Mouse (Mus musculus) MEL (cell line): Measurements from ENCODE around the gene Tmppe. TPM values are rescaled to one million over a fixed set of nuclear protein-coding genes. Genes with fewer than 3 reads are reported as not detected.

Experiments
- DNase-seq: peaks from one replicate; pipeline ENCODE4 v3.0.0; 2011; ENCODE audit warnings: low read depth, low spot score
- H3K27ac ChIP-seq: 2 replicates; pipeline ENCODE4 v1.5.1; 2012; ENCODE audit warnings: low read depth, mild to moderate bottlenecking, control low read depth, low read length, moderate library complexity; ENCODE audit not compliant: control insufficient read depth
- H3K27me3 ChIP-seq, 2 experiments: fragments of 150-350 bp in 1 of 2; sonication (generic) in 1 of 2; 2 replicates each; pipeline ENCODE4 v1.6.1; 2012; ENCODE audit warnings: low read length in 2 of 2, mild to moderate bottlenecking in 2 of 2, improper control_type of control experiment in 1 of 2, moderate library complexity in 1 of 2; ENCODE audit not compliant: insufficient read depth in 2 of 2, control insufficient read depth in 1 of 2
- H3K36me3 ChIP-seq, 2 experiments: 2 replicates each; pipeline ENCODE4 v1.6.1; 2012 to 2014; ENCODE audit warnings: low read length in 2 of 2, improper control_type of control experiment in 1 of 2, inconsistent platforms in 1 of 2, mild to moderate bottlenecking in 1 of 2; ENCODE audit not compliant: insufficient read depth in 2 of 2, control insufficient read depth in 1 of 2
- H3K4me1 ChIP-seq, 2 experiments: fragments of 150-350 bp in 1 of 2; sonication (generic) in 1 of 2; 2 replicates each; pipeline ENCODE4 v1.6.1; 2012; ENCODE audit warnings: low read length in 2 of 2, improper control_type of control experiment in 1 of 2, mild to moderate bottlenecking in 1 of 2; ENCODE audit not compliant: insufficient read depth in 2 of 2, control insufficient read depth in 1 of 2
- H3K4me3 ChIP-seq, 2 experiments: fragments of 150-350 bp in 1 of 2; sonication (generic) in 1 of 2; 2 replicates each; pipeline ENCODE4 v1.5.1; 2012; ENCODE audit warnings: low read depth in 2 of 2, low read length in 2 of 2, mild to moderate bottlenecking in 2 of 2, moderate library complexity in 2 of 2, control low read depth in 1 of 2, improper control_type of control experiment in 1 of 2; ENCODE audit not compliant: control insufficient read depth in 1 of 2, insufficient read depth in 1 of 2
- H3K79me2 ChIP-seq: 2 replicates; pipeline ENCODE4 v1.6.1; 2012; ENCODE audit warnings: mild to moderate bottlenecking, low read length, moderate library complexity; ENCODE audit not compliant: control insufficient read depth, poor library complexity, insufficient read depth
- H3K9ac ChIP-seq: 2 replicates; pipeline ENCODE4 v1.6.1; 2012; ENCODE audit warnings: low read depth, mild to moderate bottlenecking, control low read depth, low read length, moderate library complexity; ENCODE audit not compliant: control insufficient read depth, poor library complexity, severe bottlenecking
- H3K9me3 ChIP-seq: fragments of 150-350 bp; sonication (generic); replicated peaks from 2 replicates; pipeline ENCODE4 v1.6.1; 2012; ENCODE audit warnings: mild to moderate bottlenecking, low read length, improper control_type of control experiment, moderate library complexity; ENCODE audit not compliant: insufficient read depth
- CHD1 ChIP-seq: IDR thresholded peaks from 2 replicates; pipeline ENCODE4 v1.6.1; 2012; ENCODE audit warnings: low read depth, mild to moderate bottlenecking, inconsistent platforms, low read length, improper control_type of control experiment
- CHD2 ChIP-seq: IDR thresholded peaks from 2 replicates; pipeline ENCODE4 v1.6.1; 2011; ENCODE audit warnings: low read length, improper control_type of control experiment
- CTCF ChIP-seq, 3 experiments: IDR thresholded peaks in 2 of 3; conservative IDR thresholded peaks in 1 of 3; 2 replicates each; pipeline ENCODE4 v1.5.1; 2011 to 2012; ENCODE audit warnings: low read length in 3 of 3, low read depth in 2 of 3, mild to moderate bottlenecking in 2 of 3, improper control_type of control experiment in 1 of 3, inconsistent platforms in 1 of 3, mixed read lengths in 1 of 3, moderate library complexity in 1 of 3; ENCODE audit not compliant: control insufficient read depth in 1 of 3, insufficient read depth in 1 of 3, poor library complexity in 1 of 3, severe bottlenecking in 1 of 3
- E2F4 ChIP-seq: IDR thresholded peaks from 2 replicates; pipeline ENCODE4 v1.6.1; 2011; ENCODE audit warnings: low read depth, low read length, improper control_type of control experiment, borderline replicate concordance
- ELF1 ChIP-seq: IDR thresholded peaks from 2 replicates; pipeline ENCODE4 v1.6.1; 2014; ENCODE audit warnings: low read depth, mild to moderate bottlenecking, inconsistent platforms, low read length, improper control_type of control experiment, moderate library complexity
- GATA1 ChIP-seq: IDR thresholded peaks from 2 replicates; pipeline ENCODE4 v1.6.1; 2011; ENCODE audit warnings: low read depth, low read length, improper control_type of control experiment
- JUND ChIP-seq: IDR thresholded peaks from 2 replicates; pipeline ENCODE4 v1.6.1; 2011; ENCODE audit warnings: low read depth, mild to moderate bottlenecking, improper control_type of control experiment, low read length
- KAT2A ChIP-seq: conservative IDR thresholded peaks from 2 replicates; pipeline ENCODE4 v1.6.1; 2012; ENCODE audit warnings: low read depth, low read length, improper control_type of control experiment, inconsistent platforms
- MAFK ChIP-seq: IDR thresholded peaks from 2 replicates; pipeline ENCODE4 v1.6.1; 2011; ENCODE audit warnings: low read depth, mild to moderate bottlenecking, low read length, improper control_type of control experiment, borderline replicate concordance
- MAZ ChIP-seq: IDR thresholded peaks from 2 replicates; pipeline ENCODE4 v1.6.1; 2012; ENCODE audit warnings: low read depth, mild to moderate bottlenecking, inconsistent platforms, low read length, improper control_type of control experiment
- MXI1 ChIP-seq: IDR thresholded peaks from 2 replicates; pipeline ENCODE4 v1.6.1; 2011; ENCODE audit warnings: mild to moderate bottlenecking, low read depth, low read length, improper control_type of control experiment
- NELFE ChIP-seq: IDR thresholded peaks from 2 replicates; pipeline ENCODE4 v1.6.1; 2011; ENCODE audit warnings: low read depth, low read length, improper control_type of control experiment
- POLR2AphosphoS2 ChIP-seq: IDR thresholded peaks from 2 replicates; pipeline ENCODE4 v1.6.1; 2011; ENCODE audit warnings: low read length, improper control_type of control experiment
- POLR2AphosphoS5 ChIP-seq: IDR thresholded peaks from 2 replicates; pipeline ENCODE4 v1.6.1; 2012; ENCODE audit warnings: low read depth, borderline replicate concordance, mild to moderate bottlenecking, inconsistent platforms, low read length, moderate library complexity, mixed read lengths
- RAD21 ChIP-seq: IDR thresholded peaks from 2 replicates; pipeline ENCODE4 v1.6.1; 2011; ENCODE audit warnings: mild to moderate bottlenecking, low read depth, low read length, improper control_type of control experiment
- RCOR1 ChIP-seq: IDR thresholded peaks from 2 replicates; pipeline ENCODE4 v1.6.1; 2012; ENCODE audit warnings: low read depth, mild to moderate bottlenecking, inconsistent platforms, low read length, improper control_type of control experiment
- SIN3A ChIP-seq: IDR thresholded peaks from 2 replicates; pipeline ENCODE4 v1.6.1; 2012; ENCODE audit warnings: low read length, improper control_type of control experiment, inconsistent platforms
- TAL1 ChIP-seq: IDR thresholded peaks from 2 replicates; pipeline ENCODE4 v1.6.1; 2012; ENCODE audit warnings: mild to moderate bottlenecking, inconsistent platforms, low read length, moderate library complexity, mixed read lengths
- UBTF ChIP-seq: IDR thresholded peaks from 2 replicates; pipeline ENCODE4 v1.6.1; 2012; ENCODE audit warnings: low read depth, mild to moderate bottlenecking, inconsistent platforms, low read length, improper control_type of control experiment, moderate library complexity, borderline replicate concordance; ENCODE audit not compliant: insufficient read depth
- USF1 ChIP-seq: IDR thresholded peaks from 2 replicates; pipeline ENCODE4 v1.6.1; 2014; ENCODE audit warnings: low read depth, mild to moderate bottlenecking, inconsistent platforms, low read length, improper control_type of control experiment, moderate library complexity
- USF2 ChIP-seq, 2 experiments: IDR thresholded peaks; 2 replicates each; pipeline ENCODE4 v1.6.1; 2011 to 2012; ENCODE audit warnings: improper control_type of control experiment in 2 of 2, low read length in 2 of 2, borderline replicate concordance in 1 of 2, inconsistent platforms in 1 of 2, low read depth in 1 of 2, mild to moderate bottlenecking in 1 of 2; ENCODE audit not compliant: insufficient read depth in 1 of 2
- ZMIZ1 ChIP-seq: IDR thresholded peaks from 2 replicates; pipeline ENCODE4 v1.6.1; 2012; ENCODE audit warnings: low read depth, mild to moderate bottlenecking, inconsistent platforms, low read length, improper control_type of control experiment, moderate library complexity
- ZNF384 ChIP-seq: IDR thresholded peaks from 2 replicates; pipeline ENCODE4 v1.6.1; 2012; ENCODE audit warnings: low read depth, mild to moderate bottlenecking, inconsistent platforms, low read length, improper control_type of control experiment
- polyA plus RNA-seq, 2 experiments: library from polyadenylated mRNA; stranded (reverse) in 1 of 2; unstranded in 1 of 2; fragments of >175 nt in 1 of 2; fragments of >200 nt in 1 of 2; gene quantifications; 2 replicates each; pipeline versions ENCODE4 v1.2.1 to v1.2.4; 2012; ENCODE audit warnings: low replicate concordance in 2 of 2, low read depth in 1 of 2; ENCODE audit not compliant: insufficient read length in 2 of 2, insufficient read depth in 1 of 2, missing spikeins in 1 of 2
- total RNA-seq: library from RNA; depleted of rRNA; stranded (reverse); fragments of 300-350 nt; gene quantifications from 2 replicates; pipeline ENCODE4 v1.2.3, GENCODE M21; 2012

The Tmppe gene
- total and polyA plus RNA-seq, 3 experiments: 7.5 to 9.2 TPM; not detected in 1

GRCm38 (mm10) chr9:114442225-114442624, 41.3 kb downstream of the Tmppe start:
- Histone ChIP-seq H3K9me3 (no peaks in the 10 kb centered on the region), H3K9ac (no peak overlapping the region), H3K27me3 (no peaks in the 10 kb centered on the region), H3K27ac (no peak overlapping the region), H3K36me3 (no peaks in the 10 kb centered on the region), H3K4me1 (no peaks in the 10 kb centered on the region), H3K4me3 (no peak overlapping the region)
- DNase-seq: no peak
- TF ChIP-seq CHD1 (no peak), MXI1 (no peak), RCOR1 (no peak), POLR2AphosphoS5 (no peak), MAZ (no peak), MAFK (no peak), CTCF (IDR thresholded peaks at IDR 0.05 in 2 of 3, conservative IDR thresholded peaks at IDR 0.05 in 1 of 3; ENCODE audit: control insufficient read depth in 1 of 3, insufficient read depth in 1 of 3, low read depth in 2 of 3, low read length in 3 of 3, poor library complexity in 1 of 3, severe bottlenecking in 1 of 3) (no peak), KAT2A (no peak), SIN3A (no peak), UBTF (no peak), NELFE (no peak), GATA1 (no peak), ZMIZ1 (no peak), RAD21 (no peak), POLR2AphosphoS2 (no peak), TAL1 (no peak), ZNF384 (no peak)
- TF ChIP-seq, all 39 proteins: peak for 0
- H3K79me2 ChIP-seq: no peaks in the 10 kb centered on the region

DNA sequence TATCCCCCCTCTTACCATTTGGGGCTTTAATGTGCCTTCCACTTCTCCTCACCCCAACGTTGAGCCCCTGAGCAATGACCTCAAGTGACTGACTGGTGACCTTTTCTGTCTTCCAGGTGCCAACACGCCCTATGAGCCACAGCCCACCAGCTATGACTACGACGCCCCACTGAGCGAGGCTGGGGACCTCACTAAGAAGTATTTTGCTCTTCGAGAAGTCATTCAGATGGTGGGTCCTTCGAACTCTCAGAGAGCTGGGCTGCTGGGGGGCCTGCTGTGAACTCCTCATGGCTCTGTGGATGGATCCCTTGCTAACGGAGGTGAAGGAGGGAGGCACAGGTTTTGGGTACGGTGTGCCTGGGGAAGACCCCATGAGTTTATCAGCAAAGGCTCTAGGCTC, 42.0 kb downstream of the Tmppe start:
- no peaks in the 10 kb centered on the region for H3K9me3 ChIP-seq
- no peaks in the 10 kb centered on the region for H3K79me2 ChIP-seq
- H3K27ac ChIP-seq: no peak overlapping the region
- H3K9ac ChIP-seq: no peak overlapping the region
- no peaks in the 10 kb centered on the region for H3K27me3 ChIP-seq
- H3K4me1 ChIP-seq: no peaks in the 10 kb centered on the region
- no peak for DNase-seq
- H3K4me3 ChIP-seq: no peak overlapping the region
- TF ChIP-seq RCOR1 (no peak), MXI1 (no peak), E2F4 (no peak), CHD2 (no peak), JUND (no peak), USF2 (IDR thresholded peaks at IDR 0.05; ENCODE audit: borderline replicate concordance in 1 of 2, insufficient read depth in 1 of 2, low read depth in 1 of 2, low read length in 2 of 2) (no peak), ELF1 (no peak), USF1 (no peak), MAFK (no peak), MAZ (no peak)
- no peaks in the 10 kb centered on the region for H3K36me3 ChIP-seq
